Mouse (Mus musculus) mature B cell (primary cell): ENCODE measurements around the gene Foxn1.

ENCODE experiments used
- in situ Hi-C: fragments of 300-500 bp; cut with MboI; formaldehyde crosslinking; loops from 2 replicates; pipeline ENCODE4 v1.14.3; 2019

Foxn1 gene

DNA sequence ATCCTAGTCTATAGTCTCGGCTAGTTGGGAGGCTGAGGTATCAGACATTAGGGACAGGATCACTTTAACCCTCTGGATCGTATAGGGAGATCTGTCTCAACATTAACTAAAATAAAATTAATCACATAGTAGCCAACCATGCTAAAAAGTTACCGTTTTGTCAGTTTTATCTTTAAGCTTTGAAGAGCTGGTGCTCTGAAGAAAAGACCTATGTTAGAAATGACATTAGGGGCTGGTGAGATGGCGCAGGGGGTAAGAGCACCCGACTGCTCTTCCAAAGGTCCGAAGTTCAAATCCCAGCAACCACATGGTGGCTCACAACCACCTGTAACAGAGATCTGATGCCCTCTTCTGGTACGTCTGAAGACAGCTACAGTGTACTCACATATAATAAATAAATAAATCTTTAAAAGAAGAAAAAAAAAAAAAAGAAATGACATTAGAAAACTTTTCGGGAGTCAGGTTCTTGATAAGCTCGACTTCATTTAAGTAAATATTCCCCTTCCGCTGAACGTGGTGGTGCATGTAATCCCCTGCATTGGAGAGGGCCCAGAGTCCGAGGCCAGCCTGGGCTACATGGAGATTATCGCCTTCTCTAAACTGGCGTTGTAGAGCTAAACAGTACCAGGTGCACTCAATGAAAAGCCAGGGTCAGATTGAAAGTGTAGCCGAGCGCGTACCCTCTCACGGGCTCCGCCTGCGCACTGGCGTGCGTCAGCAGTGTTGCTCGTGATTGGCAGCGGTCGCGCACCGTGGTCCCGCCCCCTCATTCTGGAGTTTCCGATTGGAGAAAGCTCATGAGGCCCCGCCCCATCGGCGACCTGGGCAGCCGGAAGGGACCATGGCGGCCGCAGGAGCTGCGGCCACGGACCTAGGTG is 58.5 kb downstream of the Foxn1 start, which contains the start of gene Pigs:
Pigs (plus strand) TSS at position 782 of the 878 bp plus-strand sequence.
- in situ Hi-C loops, result no loop called here

- in situ Hi-C loops, result no loop called here
Measured at GRCm38 (mm10) chr11:78327215-78327614, 59.1 kb downstream of the Foxn1 start.

- in situ Hi-C loops, result no loop called here
Measured at GRCm38 (mm10) chr11:78324965-78325364, 61.4 kb downstream of the Foxn1 start.

DNA sequence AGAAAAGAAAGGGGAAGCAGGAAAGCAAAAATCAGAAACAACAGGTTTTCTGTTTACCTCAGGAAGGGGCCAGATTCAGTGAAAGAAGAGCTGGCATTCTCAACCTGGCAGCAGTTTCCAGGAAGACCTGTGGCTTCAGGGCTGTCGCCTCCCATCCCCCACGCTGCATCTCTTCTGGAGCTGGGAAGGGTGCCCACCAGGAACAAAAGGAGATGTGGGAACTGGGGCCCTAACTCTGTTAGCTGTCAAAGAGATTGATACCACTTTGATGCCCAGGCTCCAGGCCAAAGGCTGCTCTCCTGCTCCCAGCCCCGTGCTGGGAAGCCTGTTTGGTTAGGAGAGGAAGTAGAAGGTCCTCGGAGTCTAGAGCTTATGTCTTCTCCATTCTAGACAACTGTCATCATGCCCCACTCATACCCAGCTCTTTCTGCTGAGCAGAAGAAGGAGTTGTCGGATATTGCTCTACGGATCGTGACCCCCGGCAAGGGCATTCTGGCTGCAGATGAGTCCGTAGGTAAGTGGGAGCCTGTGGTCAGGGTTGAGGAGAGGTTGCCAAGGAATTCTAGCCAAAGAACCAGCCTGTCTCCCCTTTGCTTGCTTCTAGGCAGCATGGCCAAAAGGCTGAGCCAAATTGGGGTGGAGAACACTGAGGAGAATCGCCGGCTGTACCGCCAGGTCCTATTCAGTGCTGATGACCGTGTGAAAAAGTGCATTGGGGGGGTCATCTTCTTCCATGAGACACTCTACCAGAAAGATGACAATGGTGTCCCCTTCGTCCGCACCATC is 62.2 kb downstream of the Foxn1 start:
- in situ Hi-C loops, result no loop called here

DNA sequence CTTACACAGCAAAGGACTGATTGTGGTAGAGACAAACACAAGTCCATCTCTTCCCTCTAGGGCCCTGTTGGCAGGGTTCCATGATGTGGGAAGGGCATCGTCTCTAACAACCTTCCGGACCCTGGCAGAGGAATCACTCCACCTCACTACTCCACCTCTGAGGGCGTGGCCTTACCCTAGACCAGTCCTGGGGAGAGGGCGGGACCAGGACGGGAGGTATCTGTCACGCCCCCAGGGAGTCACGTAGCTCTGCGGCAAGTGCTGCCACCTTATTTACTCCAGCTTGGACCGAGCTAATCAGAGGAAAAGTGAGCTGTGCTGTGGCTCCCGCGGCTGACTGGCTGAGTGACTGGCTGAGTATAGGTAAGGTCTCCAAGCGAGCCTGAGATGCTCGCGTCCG is 63.5 kb downstream of the Foxn1 start, which contains the start of gene Aldoc:
Aldoc (plus strand) TSS at position 109 of the 400 bp plus-strand sequence.
- in situ Hi-C loops, result no loop called here

- in situ Hi-C loops, result no loop called here
Measured at GRCm38 (mm10) chr11:78322076-78322831, 64.1 kb downstream of the Foxn1 start.

GRCm38 (mm10) chr11:78318411-78318810 is 67.9 kb downstream of the Foxn1 start:
- in situ Hi-C loops, result no loop called here

GRCm38 (mm10) chr11:78313662-78314061 is 72.7 kb downstream of the Foxn1 start:
- in situ Hi-C loops, result no loop called here

DNA sequence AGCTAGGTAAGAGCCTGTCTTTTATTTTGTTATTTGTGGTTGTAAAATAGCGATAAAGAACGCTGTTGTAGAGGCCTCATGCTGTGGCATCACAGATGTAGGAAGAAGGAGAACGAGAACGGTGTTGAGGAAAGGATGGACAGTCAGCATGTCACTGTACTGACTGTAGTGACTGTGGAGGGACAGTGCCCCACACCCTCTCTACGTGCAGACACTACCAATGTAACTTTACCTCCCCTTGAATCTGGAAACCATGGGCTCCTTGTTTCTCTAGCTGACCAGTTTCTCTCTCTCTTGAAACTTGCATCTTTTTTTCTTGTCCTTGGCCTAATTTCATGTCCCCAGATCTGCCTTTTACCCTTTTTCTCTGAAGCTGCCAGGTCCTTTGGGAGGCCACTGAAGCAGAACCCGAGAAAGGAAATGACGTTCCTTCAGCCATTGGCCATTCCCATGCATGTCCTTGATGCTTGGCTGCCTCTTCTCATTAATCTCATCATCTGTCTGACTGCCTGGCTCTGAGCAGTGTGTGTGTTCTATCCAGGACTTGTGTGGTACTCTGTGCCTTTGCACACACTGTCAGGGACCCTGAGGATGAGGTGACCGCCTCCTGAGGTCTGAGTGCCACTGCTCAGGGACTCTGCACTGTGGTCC is 75.4 kb downstream of the Foxn1 start:
- in situ Hi-C loops, result no loop called here
